Mouse (Mus musculus): ENCODE measurements at regions not wholly inside any gene's neighbourhood (a gene's known extent, or its start where the extent isn't known, plus 50 kb on each side); places are given as distances from the start of the nearest gene placed in this dataset.

DNA sequence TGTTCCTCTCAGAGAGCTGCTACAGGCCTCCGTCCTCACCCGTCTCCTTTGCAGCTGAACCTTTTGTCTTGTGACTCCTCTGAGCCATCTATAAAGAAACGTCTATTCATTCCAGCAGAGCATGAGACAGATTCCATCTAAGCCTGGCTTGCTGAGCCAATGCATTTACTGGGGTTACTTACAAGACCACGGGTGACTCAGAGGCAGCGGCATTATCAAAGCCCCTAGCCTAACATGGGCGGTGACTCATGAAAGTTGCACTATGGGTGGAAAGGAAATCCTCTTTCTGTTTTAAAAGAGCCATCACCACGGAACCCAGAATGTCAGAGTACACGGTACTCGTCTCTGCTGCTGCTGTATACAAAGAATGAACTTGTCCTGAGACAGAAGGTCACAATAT lies 62.8 kb upstream of the Rbms3 start:
- Histone ChIP-seq H3K4me1 (replicated peaks; ENCODE audit: insufficient read depth, low read length) (no peaks in the 10 kb centered on the region), H3K4me2 (ENCODE audit: low read length) (no peak overlapping the region), H3K9ac (ENCODE audit: low read depth, low read length) (no peak overlapping the region), H3K27ac (no peak overlapping the region), H3K4me3 (replicated peaks; ENCODE audit: low read depth, low read length) (no peak overlapping the region), H3K27me3 (ENCODE audit: insufficient read depth, low read length) (no peaks in the 10 kb centered on the region), H3K9me3 (replicated peaks; ENCODE audit: low read length) (no peaks in the 10 kb centered on the region), H3K36me3 (ENCODE audit: insufficient read depth, low read length) (no peaks in the 10 kb centered on the region)
- no peak for DNase-seq (ENCODE audit: low spot score)
- 77% methylated on average over 9 of the region's 9 CpGs for WGBS
- TF ChIP-seq CTCF (IDR thresholded peaks at IDR 0.05; ENCODE audit: low read depth) = no peak
- no peak for ATAC-seq (replicated peaks; ENCODE audit: low FRiP score, low read depth)

- Histone ChIP-seq H3K27ac (no peak overlapping the region), H3K9me3 (replicated peaks; ENCODE audit: low read length) (no peaks in the 10 kb centered on the region), H3K27me3 (ENCODE audit: insufficient read depth, low read length) (no peaks in the 10 kb centered on the region), H3K36me3 (ENCODE audit: insufficient read depth, low read length) (no peaks in the 10 kb centered on the region), H3K9ac (ENCODE audit: low read depth, low read length) (no peak overlapping the region), H3K4me1 (replicated peaks; ENCODE audit: insufficient read depth, low read length) (no peaks in the 10 kb centered on the region), H3K4me3 (replicated peaks; ENCODE audit: low read depth, low read length) (no peak overlapping the region), H3K4me2 (ENCODE audit: low read length) (no peak overlapping the region)
- DNase-seq (ENCODE audit: low spot score) (no peak), ATAC-seq (replicated peaks; ENCODE audit: low FRiP score, low read depth) (no peak)
- WGBS = 78% methylated on average over 4 of the region's 4 CpGs
- TF ChIP-seq CTCF (IDR thresholded peaks at IDR 0.05; ENCODE audit: low read depth) = no peak
Measured at GRCm38 (mm10) chr9:117689946-117690345, 60.2 kb upstream of the Rbms3 start.

Measured in kidney, postnatal 0 days (tissue).